Mouse (Mus musculus) intestine, embryonic 16.5 days (tissue): Measurements from ENCODE around the gene Dgat2. TPM values are rescaled to one million over a fixed set of nuclear protein-coding genes. Genes with fewer than 3 reads are reported as not detected.

Experiments used
- ATAC-seq: fragments of 200-750 bp; cut with Nextera tagmentation; 2 replicates; pipeline ENCODE4 v1.8.0; 2017; ENCODE audit warnings: moderate TSS enrichment, moderate library complexity
- H3K27ac ChIP-seq: fragments of 300-500 bp; sonication (generic); 2 replicates; pipeline ENCODE4 v1.5.1; 2014; ENCODE audit warnings: mild to moderate bottlenecking, low read length
- H3K27me3 ChIP-seq: fragments of 300-500 bp; sonication (generic); replicated peaks from 2 replicates; pipeline ENCODE4 v1.6.1; 2014; ENCODE audit warnings: low read length, control low read depth, mixed read lengths; ENCODE audit not compliant: control insufficient read depth, insufficient read depth
- H3K36me3 ChIP-seq: fragments of 300-500 bp; sonication (generic); 2 replicates; pipeline ENCODE4 v1.6.1; 2014; ENCODE audit warnings: low read length, control low read depth; ENCODE audit not compliant: control insufficient read depth, insufficient read depth
- H3K4me1 ChIP-seq: fragments of 300-500 bp; sonication (generic); 2 replicates; pipeline ENCODE4 v1.6.1; 2014; ENCODE audit warnings: low read length, control low read depth, mixed read lengths; ENCODE audit not compliant: control insufficient read depth, insufficient read depth
- H3K4me2 ChIP-seq: fragments of 300-500 bp; sonication (generic); 2 replicates; pipeline ENCODE4 v1.6.1; 2014; ENCODE audit warnings: low read depth, low read length, control low read depth
- H3K4me3 ChIP-seq: fragments of 300-500 bp; sonication (generic); 2 replicates; pipeline ENCODE4 v1.5.1; 2014; ENCODE audit warnings: mild to moderate bottlenecking, low read length
- H3K9ac ChIP-seq: fragments of 300-500 bp; sonication (generic); 2 replicates; pipeline ENCODE4 v1.6.1; 2014; ENCODE audit warnings: low read depth, low read length
- H3K9me3 ChIP-seq: fragments of 300-500 bp; sonication (generic); 2 replicates; pipeline ENCODE4 v1.6.1; 2016; ENCODE audit warnings: low read length, control low read depth; ENCODE audit not compliant: control insufficient read depth
- WGBS: fragments of 180-500 bp; shearing (Covaris S2); extraction: QIAGEN DNeasy Blood & Tissue Kit; methylation state at CpG from one replicate; pipeline ENCODE4 v1.1.7; 2014; 5-methylcytosine and 5-hydroxymethylcytosine counted together
- polyA plus RNA-seq: library from polyadenylated mRNA; unstranded; fragments of >200 nt; fragmentation: Nextera tagmentation; extraction: Ambion mirVana; gene quantifications from 2 replicates; pipeline ENCODE4 v1.2.1, GENCODE M21; 2015

Gene Dgat2
- polyA plus RNA-seq, 1 experiment from 2014 or later: 325 TPM

GRCm38 (mm10) chr7:99128020-99128950 lies 54.2 kb downstream of the Dgat2 start:
- Histone ChIP-seq H3K27ac (no peak overlapping the region; the same call in 1 of the 2 replicates), H3K9ac (peak overlapping the region; percentile 49; the same call in 1 of the 2 replicates), H3K4me2 (no peak overlapping the region), H3K27me3 (no peaks in the 10 kb centered on the region), H3K36me3 (no peaks in the 10 kb centered on the region; the same call in 1 of the 2 replicates), H3K4me3 (no peak overlapping the region), H3K4me1 (peaks cover 44% of the 10 kb centered on the region), H3K9me3 (no peaks in the 10 kb centered on the region)
- 36% methylated on average over 10 of the region's 10 CpGs for WGBS
- ATAC-seq: 0 out of 2 replicates have a peak, but pooled peaks have one; percentile 34

GRCm38 (mm10) chr7:99126057-99126456 lies 56.5 kb downstream of the Dgat2 start:
- no peak overlapping the region for H3K9ac ChIP-seq
- no peak overlapping the region for H3K27ac ChIP-seq
- WGBS: 67% methylated on average over 8 of the region's 8 CpGs
- no peaks in the 10 kb centered on the region for H3K27me3 ChIP-seq
- H3K9me3 ChIP-seq: no peaks in the 10 kb centered on the region
- H3K4me1 ChIP-seq: peaks cover 40% of the 10 kb centered on the region
- H3K36me3 ChIP-seq: no peaks in the 10 kb centered on the region; the same call in 1 of the 2 replicates
- no peak overlapping the region for H3K4me2 ChIP-seq
- no peak for ATAC-seq
- no peak overlapping the region for H3K4me3 ChIP-seq

- no peak overlapping the region for H3K4me2 ChIP-seq
- WGBS: 79% methylated on average over 5 of the region's 5 CpGs
- peaks cover 10% of the 10 kb centered on the region for H3K4me1 ChIP-seq
- H3K9ac ChIP-seq: no peak overlapping the region
- H3K27me3 ChIP-seq: no peaks in the 10 kb centered on the region
- no peaks in the 10 kb centered on the region for H3K9me3 ChIP-seq
- no peaks in the 10 kb centered on the region; the same call in 1 of the 2 replicates for H3K36me3 ChIP-seq
- no peak for ATAC-seq
- no peak overlapping the region for H3K27ac ChIP-seq
- H3K4me3 ChIP-seq: no peak overlapping the region
Observed at GRCm38 (mm10) chr7:99122651-99123050, 59.9 kb downstream of the Dgat2 start.

GRCm38 (mm10) chr7:99120865-99121521 lies 61.5 kb downstream of the Dgat2 start:
- Histone ChIP-seq H3K4me2 (no peak overlapping the region), H3K36me3 (no peaks in the 10 kb centered on the region; the same call in 1 of the 2 replicates), H3K4me3 (no peak overlapping the region), H3K27me3 (no peaks in the 10 kb centered on the region), H3K4me1 (peaks cover 4% of the 10 kb centered on the region; the same call in 1 of the 2 replicates), H3K9me3 (no peaks in the 10 kb centered on the region), H3K9ac (no peak overlapping the region), H3K27ac (no peak overlapping the region)
- 86% methylated on average over 5 of the region's 5 CpGs for WGBS
- no peak for ATAC-seq

GRCm38 (mm10) chr7:99120082-99120481 lies 62.4 kb downstream of the Dgat2 start:
- Histone ChIP-seq H3K27me3 (no peaks in the 10 kb centered on the region), H3K9me3 (no peaks in the 10 kb centered on the region), H3K4me1 (peaks cover 3% of the 10 kb centered on the region; the same call in 1 of the 2 replicates), H3K36me3 (no peaks in the 10 kb centered on the region; the same call in 1 of the 2 replicates), H3K27ac (no peak overlapping the region), H3K4me3 (no peak overlapping the region), H3K4me2 (no peak overlapping the region), H3K9ac (no peak overlapping the region)
- no peak for ATAC-seq
- 76% methylated on average over 4 of the region's 4 CpGs for WGBS

- 63% methylated on average over 3 of the region's 3 CpGs for WGBS
- H3K27ac ChIP-seq: no peak overlapping the region
- H3K36me3 ChIP-seq: no peaks in the 10 kb centered on the region
- H3K4me2 ChIP-seq: no peak overlapping the region
- H3K4me3 ChIP-seq: no peak overlapping the region
- H3K4me1 ChIP-seq: peaks cover 16% of the 10 kb centered on the region
- no peaks in the 10 kb centered on the region for H3K9me3 ChIP-seq
- no peak overlapping the region for H3K9ac ChIP-seq
- H3K27me3 ChIP-seq: no peaks in the 10 kb centered on the region
- ATAC-seq: no peak
Observed at GRCm38 (mm10) chr7:99116781-99117180, 65.7 kb downstream of the Dgat2 start.

- Histone ChIP-seq H3K9ac (no peak overlapping the region), H3K27ac (peak overlapping the region; percentile 41), H3K4me3 (no peak overlapping the region), H3K4me2 (no peak overlapping the region), H3K4me1 (peaks cover 12% of the 10 kb centered on the region), H3K27me3 (no peaks in the 10 kb centered on the region), H3K9me3 (no peaks in the 10 kb centered on the region), H3K36me3 (no peaks in the 10 kb centered on the region)
- WGBS: 77% methylated on average over 16 of the region's 16 CpGs
- ATAC-seq: peak; percentile 68; the same call in 1 of the 2 replicates
Observed at GRCm38 (mm10) chr7:99114006-99114726, 68.4 kb downstream of the Dgat2 start.

- Histone ChIP-seq H3K4me2 (no peak overlapping the region), H3K36me3 (no peaks in the 10 kb centered on the region), H3K9ac (no peak overlapping the region), H3K27me3 (no peaks in the 10 kb centered on the region), H3K4me3 (no peak overlapping the region), H3K9me3 (no peaks in the 10 kb centered on the region), H3K4me1 (peaks cover 20% of the 10 kb centered on the region), H3K27ac (no peak overlapping the region)
- WGBS: 34% methylated on average over 3 of the region's 3 CpGs
- ATAC-seq: no peak
Observed at GRCm38 (mm10) chr7:99107566-99107965, 75.0 kb downstream of the Dgat2 start.
